Mouse (Mus musculus) intestine, postnatal 0 days (tissue): ENCODE measurements around the gene Zfp704. TPM values are rescaled to one million over a fixed set of nuclear protein-coding genes. Genes with fewer than 3 reads are reported as not detected.

Experiments
- ATAC-seq: fragments of 200-750 bp; cut with Nextera tagmentation; 2 replicates; pipeline ENCODE4 v1.8.0; 2017; ENCODE audit warnings: mild to moderate bottlenecking, moderate TSS enrichment, moderate library complexity
- H3K27ac ChIP-seq: fragments of 300-500 bp; sonication (generic); 2 replicates; pipeline ENCODE4 v1.5.1; 2014; ENCODE audit warnings: mild to moderate bottlenecking, low read depth, low read length, moderate library complexity
- H3K27me3 ChIP-seq: fragments of 300-500 bp; sonication (generic); replicated peaks from 2 replicates; pipeline ENCODE4 v1.6.1; 2014; ENCODE audit warnings: low read length, mixed read lengths; ENCODE audit not compliant: control insufficient read depth, insufficient read depth
- H3K36me3 ChIP-seq: fragments of 300-500 bp; sonication (generic); 2 replicates; pipeline ENCODE4 v1.6.1; 2014; ENCODE audit warnings: mild to moderate bottlenecking, moderate library complexity; ENCODE audit not compliant: control insufficient read depth, insufficient read depth
- H3K4me1 ChIP-seq: fragments of 300-500 bp; sonication (generic); replicated peaks from 2 replicates; pipeline ENCODE4 v1.6.1; 2014; ENCODE audit warnings: antibody characterized with exemption, low read length, mixed read lengths; ENCODE audit not compliant: control insufficient read depth, insufficient read depth
- H3K4me2 ChIP-seq: fragments of 300-500 bp; sonication (generic); replicated peaks from 2 replicates; pipeline ENCODE4 v1.6.1; 2014; ENCODE audit warnings: low read depth, mild to moderate bottlenecking, moderate library complexity
- H3K4me3 ChIP-seq: fragments of 300-500 bp; sonication (generic); 2 replicates; pipeline ENCODE4 v1.5.1; 2014; ENCODE audit warnings: low read depth, low read length
- H3K9ac ChIP-seq: fragments of 300-500 bp; sonication (generic); 2 replicates; pipeline ENCODE4 v1.6.1; 2014; ENCODE audit warnings: mild to moderate bottlenecking, low read depth, low read length
- H3K9me3 ChIP-seq: fragments of 300-500 bp; sonication (generic); 2 replicates; pipeline ENCODE4 v1.6.1; 2016; ENCODE audit warnings: mixed run types; ENCODE audit not compliant: control insufficient read depth
- CTCF ChIP-seq: sonication (generic); IDR thresholded peaks from 2 replicates; pipeline ENCODE4 v1.5.1; 2016; ENCODE audit warnings: low read depth, mild to moderate bottlenecking, control low read depth, antibody characterized with exemption, moderate library complexity
- WGBS: fragments of 180-500 bp; shearing (Covaris S2); extraction: QIAGEN DNeasy Blood & Tissue Kit; methylation state at CpG from one replicate; pipeline ENCODE4 v1.1.7; 2014; 5-methylcytosine and 5-hydroxymethylcytosine counted together
- polyA plus RNA-seq: library from polyadenylated mRNA; unstranded; fragments of >200 nt; fragmentation: Nextera tagmentation; extraction: Ambion mirVana; gene quantifications from 2 replicates; pipeline ENCODE4 v1.2.1, GENCODE M21; 2015

Gene Zfp704
- polyA plus RNA-seq, 1 experiment from 2014 or later = 2.8 TPM

DNA sequence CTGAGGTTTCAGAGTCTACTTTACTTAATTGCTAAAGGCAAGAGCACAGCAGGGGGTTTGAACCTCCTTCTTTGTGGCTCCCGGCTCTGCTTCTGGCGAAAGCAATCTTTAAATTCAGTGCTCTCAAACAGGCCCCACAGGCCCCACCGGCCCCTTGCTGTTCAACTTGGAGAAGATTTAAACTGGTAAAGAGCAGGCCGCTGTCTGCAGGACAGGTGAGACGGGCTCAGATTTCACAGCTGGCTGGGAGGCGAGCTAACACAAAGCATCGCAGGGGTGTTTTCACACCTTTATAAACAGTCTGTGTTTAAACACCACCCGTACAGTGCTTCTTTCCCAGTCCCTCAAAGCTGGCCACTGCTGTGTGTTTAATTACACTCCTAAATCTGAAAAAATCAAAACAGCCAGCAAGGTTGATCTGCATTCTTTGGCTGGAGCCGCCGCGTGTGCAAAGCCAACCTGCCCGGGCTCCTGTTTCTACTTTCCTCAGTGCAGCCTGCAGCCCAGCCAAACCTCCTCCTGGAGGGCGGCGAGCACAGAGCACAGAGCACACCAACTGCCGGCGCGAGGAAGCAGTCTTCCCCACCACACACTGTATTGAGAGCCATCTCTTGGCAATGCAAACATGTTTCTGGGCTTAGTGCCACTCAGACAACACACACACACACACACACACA is 89.7 kb downstream of the Zfp704 start:
- no peak overlapping the region for H3K4me3 ChIP-seq
- H3K4me2 ChIP-seq = peak overlapping the region; percentile 44; the same call in 1 of the 2 replicates
- H3K4me1 ChIP-seq = peaks cover 11% of the 10 kb centered on the region; the same call in 1 of the 2 replicates
- WGBS = 25% methylated on average over 17 of the region's 17 CpGs
- H3K27me3 ChIP-seq = no peaks in the 10 kb centered on the region
- no peaks in the 10 kb centered on the region for H3K9me3 ChIP-seq
- no peaks in the 10 kb centered on the region for H3K36me3 ChIP-seq
- ATAC-seq = peak; percentile 72
- no peak overlapping the region for H3K9ac ChIP-seq
- 0 out of 2 replicates have a peak, but pooled peaks have one; percentile 22 for TF ChIP-seq CTCF
- no peak overlapping the region for H3K27ac ChIP-seq

GRCm38 (mm10) chr3:9519491-9519890 is 90.4 kb downstream of the Zfp704 start:
- ATAC-seq = no peak
- Histone ChIP-seq H3K4me1 (peaks cover 11% of the 10 kb centered on the region; the same call in 1 of the 2 replicates), H3K4me3 (no peak overlapping the region), H3K36me3 (no peaks in the 10 kb centered on the region), H3K27me3 (no peaks in the 10 kb centered on the region), H3K9ac (no peak overlapping the region), H3K9me3 (no peaks in the 10 kb centered on the region), H3K27ac (no peak overlapping the region), H3K4me2 (no peak overlapping the region)
- TF ChIP-seq CTCF = no peak
- WGBS = 55% methylated on average over 4 of the region's 4 CpGs

DNA sequence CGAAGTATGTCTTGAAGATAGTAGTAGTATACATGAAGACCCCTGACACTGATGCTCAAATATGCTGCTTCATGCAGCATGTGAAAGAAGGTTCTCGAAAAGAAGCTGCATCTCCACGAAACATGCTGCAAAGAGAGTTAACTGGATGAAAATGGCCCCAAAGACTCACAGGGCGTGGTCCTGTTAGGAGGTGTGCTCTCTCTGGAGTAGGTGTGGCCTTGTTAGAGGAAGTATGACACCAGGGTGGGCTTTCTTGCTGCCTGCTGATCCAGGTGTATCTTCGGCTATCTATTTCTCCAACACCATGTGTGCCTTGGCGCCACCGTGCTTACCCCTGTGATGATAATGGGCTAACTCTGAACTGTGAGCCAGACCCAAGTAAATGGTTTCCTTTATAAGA is 90.9 kb downstream of the Zfp704 start:
- no peak overlapping the region for H3K9ac ChIP-seq
- no peak overlapping the region for H3K27ac ChIP-seq
- no peak overlapping the region for H3K4me2 ChIP-seq
- no peaks in the 10 kb centered on the region for H3K9me3 ChIP-seq
- H3K36me3 ChIP-seq = no peaks in the 10 kb centered on the region
- no peak overlapping the region for H3K4me3 ChIP-seq
- H3K4me1 ChIP-seq = peaks cover 11% of the 10 kb centered on the region; the same call in 1 of the 2 replicates
- ATAC-seq = no peak
- 90% methylated on average over 7 of the region's 7 CpGs for WGBS
- no peaks in the 10 kb centered on the region for H3K27me3 ChIP-seq
- TF ChIP-seq CTCF = no peak

DNA sequence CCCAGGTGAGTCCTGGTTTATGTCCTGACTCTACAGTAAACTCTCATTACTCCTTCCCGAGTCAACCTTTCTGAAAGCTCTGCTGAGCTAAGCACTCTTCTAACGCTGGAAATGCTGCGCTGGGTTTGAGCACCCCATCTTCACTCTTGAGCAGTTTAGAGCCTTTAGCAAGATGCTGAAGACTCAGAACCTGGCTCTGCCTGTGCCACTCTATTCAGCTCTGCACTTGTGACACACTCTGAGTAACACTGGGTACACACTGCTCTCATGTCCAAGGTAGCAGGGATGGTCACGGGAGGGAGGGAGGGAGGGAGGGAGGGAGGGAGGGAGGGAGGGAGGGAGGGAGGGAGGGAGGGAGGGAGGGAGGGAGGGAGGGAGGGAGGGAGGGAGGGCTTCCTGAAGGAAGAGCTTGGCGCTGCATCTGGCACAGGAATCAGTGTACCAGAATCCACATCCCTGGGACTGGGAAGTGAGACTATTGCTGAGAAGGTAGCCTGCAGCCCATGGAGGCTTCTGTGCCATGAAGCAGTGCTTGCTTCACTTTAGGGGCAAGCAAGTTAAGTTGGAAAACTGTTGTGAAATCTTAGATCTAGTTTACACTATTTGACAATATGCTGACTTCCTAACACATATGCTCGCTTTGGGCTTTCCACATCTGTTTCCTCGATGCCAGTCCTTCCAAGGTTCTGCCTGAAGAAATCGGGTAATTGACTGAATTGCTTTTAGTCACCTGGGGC is 93.6 kb downstream of the Zfp704 start:
- Histone ChIP-seq H3K4me1 (peaks cover 7% of the 10 kb centered on the region; the same call in 1 of the 2 replicates), H3K36me3 (no peaks in the 10 kb centered on the region), H3K9me3 (no peaks in the 10 kb centered on the region), H3K9ac (no peak overlapping the region), H3K4me2 (no peak overlapping the region), H3K27ac (no peak overlapping the region), H3K4me3 (no peak overlapping the region), H3K27me3 (no peaks in the 10 kb centered on the region)
- ATAC-seq = no peak
- TF ChIP-seq CTCF = no peak
- WGBS = 78% methylated on average over 8 of the region's 8 CpGs

- Histone ChIP-seq H3K36me3 (no peaks in the 10 kb centered on the region), H3K4me3 (no peak overlapping the region), H3K9me3 (no peaks in the 10 kb centered on the region), H3K27me3 (no peaks in the 10 kb centered on the region), H3K27ac (no peak overlapping the region), H3K4me2 (no peak overlapping the region), H3K4me1 (peaks cover 7% of the 10 kb centered on the region; the same call in 1 of the 2 replicates), H3K9ac (no peak overlapping the region)
- 58% methylated on average over 8 of the region's 8 CpGs for WGBS
- no peak for TF ChIP-seq CTCF
- ATAC-seq = no peak
Observed at GRCm38 (mm10) chr3:9515527-9515926, 94.4 kb downstream of the Zfp704 start.

- TF ChIP-seq CTCF = no peak
- Histone ChIP-seq H3K27me3 (no peaks in the 10 kb centered on the region), H3K27ac (no peak overlapping the region), H3K4me3 (no peak overlapping the region), H3K36me3 (no peaks in the 10 kb centered on the region), H3K9ac (no peak overlapping the region), H3K9me3 (no peaks in the 10 kb centered on the region), H3K4me1 (no peaks in the 10 kb centered on the region), H3K4me2 (no peak overlapping the region)
- WGBS = 81% methylated on average over 7 of the region's 7 CpGs
- no peak for ATAC-seq
Observed at GRCm38 (mm10) chr3:9513703-9514110, 96.2 kb downstream of the Zfp704 start.
